Mouse (Mus musculus): ENCODE data around the gene Nectin4.
A peak's percentile ranks its signal among the peaks of the same experiment; 100 is the strongest.

Nectin4 gene

DNA sequence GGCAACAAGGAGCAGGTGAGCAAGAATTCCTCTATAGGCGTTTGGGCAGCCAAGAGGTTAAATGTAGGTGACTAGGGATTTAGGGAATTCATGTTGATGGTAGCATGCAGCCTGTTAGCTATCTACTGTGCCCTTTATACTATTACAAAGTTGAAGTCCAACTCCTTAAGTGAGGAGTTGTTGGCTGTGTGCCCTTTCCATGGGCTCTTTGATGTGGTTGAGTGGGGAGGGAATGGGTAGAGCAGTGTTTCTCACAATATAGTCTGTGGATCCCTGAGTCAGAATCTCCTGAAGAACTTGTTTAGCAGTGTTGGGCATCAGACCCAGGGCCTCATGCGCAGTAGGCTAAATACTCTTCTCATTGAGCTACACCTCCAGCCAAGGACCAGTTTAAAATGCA is 13.1 kb upstream of the Nectin4 start:
- ATAC-seq (ENCODE audit: insufficient number of reproducible peaks, low FRiP score, low TSS enrichment): no peak

DNA sequence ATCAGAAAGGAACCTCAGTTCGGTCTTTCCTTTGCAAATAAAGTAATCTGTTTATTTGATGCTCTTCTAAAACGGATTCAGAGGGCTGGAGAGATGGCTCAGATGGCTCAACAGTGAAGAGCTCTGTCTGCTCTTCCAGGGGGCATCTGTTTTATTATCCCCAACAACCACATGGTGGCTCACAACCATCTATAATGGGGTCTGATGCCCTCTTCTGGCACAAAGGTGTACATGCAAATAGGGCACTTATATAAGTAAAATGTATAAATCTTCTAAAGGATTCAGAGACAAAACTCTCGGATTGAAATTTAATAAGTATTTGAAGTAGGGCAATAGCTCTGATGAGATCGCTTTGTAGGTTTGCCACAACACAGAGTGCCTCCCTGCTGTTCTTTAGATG is 11.5 kb upstream of the Nectin4 start:
- ATAC-seq (ENCODE audit: insufficient number of reproducible peaks, low FRiP score, low TSS enrichment): no peak

DNA sequence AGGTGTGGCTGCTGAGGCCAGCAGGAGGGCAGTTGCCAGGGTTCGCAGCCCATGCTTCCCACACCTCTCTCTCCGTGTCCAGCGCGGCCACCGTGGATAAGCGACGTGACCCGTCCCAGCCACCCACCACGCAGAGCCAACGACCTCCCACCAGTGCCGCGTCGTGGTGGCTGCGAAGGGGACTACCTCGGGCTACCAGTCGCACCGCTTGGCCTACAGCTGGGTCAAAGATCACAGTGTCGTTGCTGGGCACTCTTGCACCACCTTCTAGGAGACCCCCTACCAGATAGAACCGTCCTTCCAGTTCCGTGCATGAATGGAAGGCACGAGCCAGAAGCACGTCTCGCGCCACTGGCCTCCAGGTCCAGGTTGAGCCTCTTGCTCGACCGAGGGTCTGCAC is 9.6 kb upstream of the Nectin4 start:
- peak; percentile 7 for ATAC-seq (ENCODE audit: insufficient number of reproducible peaks, low FRiP score, low TSS enrichment)

DNA sequence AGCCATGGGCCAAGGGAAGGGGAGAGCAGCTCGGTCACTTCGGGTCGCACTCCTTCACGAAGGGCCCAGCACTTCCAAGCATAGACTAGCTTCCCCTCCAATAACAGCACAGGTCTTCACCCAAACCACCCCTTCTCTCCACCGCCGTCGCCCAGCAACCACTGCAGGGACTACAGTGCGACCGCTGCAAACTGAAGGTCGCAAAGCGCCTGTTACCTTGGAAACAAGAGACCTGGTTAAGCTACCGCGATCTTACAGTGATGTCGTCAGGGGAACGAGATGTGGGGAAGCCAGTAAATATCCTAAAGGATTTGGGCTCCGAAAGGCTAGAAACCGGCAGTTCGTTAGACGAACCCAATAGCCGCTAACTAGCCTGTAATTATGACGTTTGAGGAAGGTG is 9.2 kb upstream of the Nectin4 start, which contains the start of gene Klhdc9:
Klhdc9 (minus strand) TSS at position 143 of the 400 bp plus-strand sequence.
- peak; percentile 89 for ATAC-seq (ENCODE audit: insufficient number of reproducible peaks, low FRiP score, low TSS enrichment)

DNA sequence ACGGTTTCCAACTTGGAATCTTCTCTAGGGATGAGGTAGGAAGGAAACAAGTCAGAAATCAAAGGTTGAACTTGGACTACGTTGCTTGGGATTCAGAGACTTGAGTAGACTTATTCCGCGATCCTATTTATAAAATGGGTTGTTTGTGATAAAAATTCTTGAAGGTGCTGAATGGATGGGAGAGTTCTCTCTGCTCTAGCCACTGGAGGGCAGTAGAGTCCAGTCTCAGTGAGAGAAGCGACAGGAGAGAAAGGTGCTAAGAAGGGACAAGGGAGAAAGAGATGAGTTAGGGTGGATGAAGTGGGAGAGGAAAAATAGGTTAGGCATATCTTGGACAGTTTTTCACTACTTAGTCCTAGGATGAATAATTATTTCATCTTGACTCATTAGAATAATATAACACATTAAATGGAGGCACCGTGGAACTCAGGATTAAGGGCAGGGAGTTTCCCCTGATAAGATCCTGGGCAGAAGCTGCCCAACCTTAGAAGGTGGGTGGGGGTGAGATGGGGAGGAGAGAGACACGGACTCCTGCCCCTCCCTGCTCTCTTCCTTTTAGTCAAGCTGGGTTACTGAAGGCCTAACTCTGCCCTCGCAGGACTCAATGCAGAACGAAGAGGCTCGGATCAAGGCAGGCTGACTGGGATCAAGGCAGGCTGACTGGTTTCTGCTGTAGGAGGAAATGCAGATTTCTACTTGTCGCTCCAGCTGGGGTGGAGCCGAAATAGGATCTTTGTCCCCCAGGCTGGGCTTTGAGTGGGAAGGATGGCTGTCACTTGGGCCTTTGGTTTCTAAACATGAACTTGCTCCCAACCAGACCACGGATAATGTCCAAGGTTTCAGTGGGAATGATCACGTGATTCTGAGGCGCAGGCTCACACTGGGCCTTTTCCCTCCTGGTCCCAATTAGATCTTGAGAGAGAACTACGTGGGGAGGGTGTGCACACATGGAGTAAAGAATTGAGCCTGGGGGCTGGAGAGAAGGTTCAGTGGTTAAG is 8.5 kb upstream of the Nectin4 start:
- peak; percentile 71 for ATAC-seq (ENCODE audit: insufficient number of reproducible peaks, low FRiP score, low TSS enrichment)

- ATAC-seq (ENCODE audit: insufficient number of reproducible peaks, low FRiP score, low TSS enrichment): no peak
Measured at GRCm38 (mm10) chr1:171365934-171366333, 4.0 kb upstream of the Nectin4 start.

- ATAC-seq (ENCODE audit: insufficient number of reproducible peaks, low FRiP score, low TSS enrichment): no peak
Measured at GRCm38 (mm10) chr1:171372880-171373279, 3.0 kb downstream of the Nectin4 start.

- ATAC-seq (ENCODE audit: insufficient number of reproducible peaks, low FRiP score, low TSS enrichment): no peak
Measured at GRCm38 (mm10) chr1:171373946-171374345, 4.0 kb downstream of the Nectin4 start.

GRCm38 (mm10) chr1:171375646-171376097 is 5.8 kb downstream of the Nectin4 start:
- no peak for ATAC-seq (ENCODE audit: insufficient number of reproducible peaks, low FRiP score, low TSS enrichment)

GRCm38 (mm10) chr1:171378298-171378697 is 8.4 kb downstream of the Nectin4 start:
- ATAC-seq (ENCODE audit: insufficient number of reproducible peaks, low FRiP score, low TSS enrichment): peak; percentile 62

DNA sequence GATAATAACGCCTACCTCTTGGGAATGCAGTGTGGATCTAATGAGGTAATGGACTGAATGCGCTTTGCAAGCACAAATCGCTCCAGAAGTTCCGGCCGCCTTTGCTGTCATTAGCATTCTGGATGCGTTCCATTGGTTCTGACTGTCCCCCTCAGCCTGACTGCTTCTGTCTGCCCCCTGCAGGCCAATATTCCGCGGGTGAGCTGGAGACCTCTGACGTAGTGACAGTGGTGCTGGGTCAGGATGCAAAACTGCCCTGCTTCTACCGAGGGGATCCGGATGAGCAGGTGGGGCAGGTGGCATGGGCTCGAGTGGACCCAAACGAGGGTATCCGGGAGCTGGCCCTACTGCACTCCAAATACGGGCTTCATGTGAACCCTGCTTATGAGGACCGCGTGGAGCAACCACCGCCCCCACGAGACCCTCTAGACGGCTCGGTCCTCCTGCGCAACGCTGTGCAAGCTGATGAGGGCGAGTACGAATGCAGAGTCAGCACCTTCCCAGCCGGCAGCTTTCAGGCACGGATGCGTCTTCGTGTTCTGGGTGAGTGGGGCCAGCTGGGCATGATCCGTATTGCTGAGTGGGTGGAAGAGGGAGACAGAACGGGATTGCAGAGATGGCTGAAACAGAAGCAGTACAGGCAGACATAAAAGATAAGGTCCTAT is 10.2 kb downstream of the Nectin4 start:
- peak; percentile 84 for ATAC-seq (ENCODE audit: insufficient number of reproducible peaks, low FRiP score, low TSS enrichment)

- no peak for ATAC-seq (ENCODE audit: insufficient number of reproducible peaks, low FRiP score, low TSS enrichment)
Measured at GRCm38 (mm10) chr1:171382096-171382620, 12.3 kb downstream of the Nectin4 start.

GRCm38 (mm10) chr1:171384361-171384760 is 14.5 kb downstream of the Nectin4 start:
- no peak for ATAC-seq (ENCODE audit: insufficient number of reproducible peaks, low FRiP score, low TSS enrichment)

DNA sequence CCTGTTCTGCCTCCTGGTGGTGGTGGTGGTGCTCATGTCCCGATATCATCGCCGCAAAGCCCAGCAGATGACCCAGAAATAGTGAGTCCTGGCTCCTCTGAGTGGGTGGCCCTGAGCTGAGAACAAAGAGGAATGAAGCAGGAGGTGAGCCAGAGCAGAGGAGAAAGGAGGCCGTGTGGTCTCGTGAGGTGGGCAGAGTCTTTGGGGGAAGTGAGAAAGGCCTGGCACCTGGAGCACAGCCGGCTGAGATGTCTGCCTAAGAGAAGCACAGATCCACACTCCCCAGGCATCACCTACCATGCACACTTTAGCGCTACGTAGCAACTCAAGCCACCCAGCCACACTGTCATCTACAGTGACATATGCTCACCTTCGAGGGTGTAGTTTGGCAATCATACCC is 15.3 kb downstream of the Nectin4 start:
- no peak for ATAC-seq (ENCODE audit: insufficient number of reproducible peaks, low FRiP score, low TSS enrichment)

DNA sequence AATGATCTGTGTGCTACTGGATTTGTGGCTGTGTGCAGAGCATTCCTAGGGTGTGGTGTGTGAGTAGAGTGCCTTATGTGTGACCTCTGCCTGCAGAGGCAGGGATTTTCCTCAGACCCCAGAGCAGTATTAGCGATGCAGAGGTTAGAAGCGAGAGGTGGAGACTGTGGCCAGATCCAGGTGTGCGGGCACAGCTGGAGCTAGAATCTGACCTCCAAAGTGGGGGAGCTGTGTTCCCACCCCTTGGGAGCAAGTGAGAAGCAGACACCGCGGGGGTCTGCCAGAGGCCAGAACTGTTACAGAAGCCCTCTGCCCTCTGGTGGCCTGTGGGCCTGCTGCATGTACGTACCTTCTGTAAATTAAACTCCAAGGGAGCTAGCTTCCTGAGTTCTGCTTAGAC is 17.2 kb downstream of the Nectin4 start:
- ATAC-seq (ENCODE audit: insufficient number of reproducible peaks, low FRiP score, low TSS enrichment): no peak

GRCm38 (mm10) chr1:171388376-171389102 is 18.6 kb downstream of the Nectin4 start, which contains the start of gene Arhgap30:
Gene Arhgap30 (plus strand): TSS chr1:171388954.
- no peak for ATAC-seq (ENCODE audit: insufficient number of reproducible peaks, low FRiP score, low TSS enrichment)

DNA sequence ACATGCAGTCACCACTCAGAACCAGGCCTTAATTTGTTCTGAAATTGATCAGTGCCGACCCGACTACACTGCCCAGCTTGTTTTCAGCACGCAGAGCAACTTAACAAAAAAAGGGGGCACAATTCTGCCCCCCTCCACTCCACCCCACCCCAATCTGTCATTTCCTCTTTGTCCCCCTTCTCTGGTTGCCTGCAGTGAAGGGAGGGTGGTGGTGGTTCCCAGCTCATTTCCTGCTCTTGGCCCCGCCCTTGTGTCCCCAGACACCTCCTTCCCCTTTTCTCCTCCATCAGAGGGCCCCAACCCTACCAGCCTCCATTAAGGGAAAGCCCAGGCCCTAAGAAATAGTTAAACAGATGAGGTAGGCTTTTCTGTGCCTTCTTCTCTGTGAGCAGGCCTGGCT is 20.2 kb downstream of the Nectin4 start:
- no peak for ATAC-seq (ENCODE audit: insufficient number of reproducible peaks, low FRiP score, low TSS enrichment)

DNA sequence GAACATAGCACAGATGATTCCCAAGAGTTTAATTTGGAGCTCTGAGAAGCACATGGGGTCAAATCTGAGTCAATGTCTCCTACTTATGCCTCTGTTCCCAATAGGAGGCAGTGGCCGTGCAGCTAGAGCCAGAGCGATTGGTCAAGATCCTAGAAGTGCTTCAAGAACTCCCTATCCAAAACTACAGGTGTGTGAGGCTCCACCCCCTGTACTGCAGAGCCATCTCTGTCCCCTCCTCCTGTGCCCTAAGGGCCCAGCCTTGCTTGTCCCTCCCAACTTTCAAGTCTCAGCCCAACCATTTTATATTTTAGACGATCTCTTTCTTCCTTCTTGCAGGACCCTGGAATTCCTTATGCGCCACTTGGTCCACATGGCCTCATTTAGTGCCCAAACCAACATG is 31.9 kb downstream of the Nectin4 start:
- no peak for ATAC-seq (ENCODE audit: insufficient number of reproducible peaks, low FRiP score, low TSS enrichment)

DNA sequence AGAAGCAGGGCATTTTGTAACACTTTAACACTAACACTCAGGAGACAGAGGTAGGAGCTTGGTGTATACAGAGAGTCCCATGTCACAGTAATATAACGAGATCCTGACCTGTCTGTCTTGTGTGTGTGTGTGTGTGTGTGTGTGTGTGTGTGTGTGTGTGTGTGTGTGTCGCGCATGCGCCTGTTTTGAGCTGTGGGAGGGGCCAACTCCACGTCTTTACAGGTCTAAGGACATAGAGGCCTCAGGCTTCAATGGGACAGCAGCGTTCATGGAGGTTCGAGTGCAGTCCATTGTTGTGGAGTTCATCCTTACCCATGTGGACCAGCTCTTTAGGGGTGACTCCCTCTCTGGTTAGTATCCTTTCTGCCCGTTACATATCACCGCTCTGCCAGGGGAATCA is 33.1 kb downstream of the Nectin4 start:
- no peak for ATAC-seq (ENCODE audit: insufficient number of reproducible peaks, low FRiP score, low TSS enrichment)

GRCm38 (mm10) chr1:171407263-171407662 is 37.4 kb downstream of the Nectin4 start:
- ATAC-seq (ENCODE audit: insufficient number of reproducible peaks, low FRiP score, low TSS enrichment): no peak
